Mouse (Mus musculus): Measurements from ENCODE around the gene Arhgef25.

GRCm38 (mm10) chr10:127209928-127210570, 20.2 kb upstream of the Arhgef25 start:
- TF ChIP-seq POLR2A (IDR thresholded peaks at IDR 0.05; ENCODE audit: insufficient read depth, low read depth, low read length) (no peak), CTCF (IDR thresholded peaks at IDR 0.05; ENCODE audit: insufficient read depth, low read depth, low read length) (no peak)

Data from olfactory bulb, adult 2 months (tissue).